Mouse (Mus musculus) limb, embryonic 12.5 days (tissue): ENCODE data around the gene Zmym2. TPM values are rescaled to one million over a fixed set of nuclear protein-coding genes. Genes with fewer than 3 reads are reported as not detected.
"Not testable (repeated sequence)": the region's sequence is repeated elsewhere in the genome, so short reads cannot be mapped to it uniquely, and the experiment has no call there.

ENCODE experiments used
- ATAC-seq: fragments of 200-750 bp; cut with Nextera tagmentation; 2 replicates; pipeline ENCODE4 v1.8.0; 2017; ENCODE audit warnings: low read depth, moderate TSS enrichment; ENCODE audit not compliant: insufficient number of reproducible peaks, insufficient read depth, low FRiP score, low TSS enrichment
- H3K27ac ChIP-seq: fragments of 300-500 bp; sonication (generic); 2 replicates; pipeline ENCODE4 v1.5.1; 2016; ENCODE audit warnings: mild to moderate bottlenecking, moderate library complexity
- H3K27me3 ChIP-seq: fragments of 300-500 bp; sonication (generic); 2 replicates; pipeline ENCODE4 v1.6.1; 2016; ENCODE audit warnings: mild to moderate bottlenecking, moderate library complexity
- H3K36me3 ChIP-seq: fragments of 300-500 bp; sonication (generic); 2 replicates; pipeline ENCODE4 v1.6.1; 2016; ENCODE audit warnings: mild to moderate bottlenecking, moderate library complexity
- H3K4me1 ChIP-seq: fragments of 300-500 bp; sonication (generic); replicated peaks from 2 replicates; pipeline ENCODE4 v1.6.1; 2016
- H3K4me2 ChIP-seq: fragments of 300-500 bp; sonication (generic); 2 replicates; pipeline ENCODE4 v1.6.1; 2016; ENCODE audit warnings: mild to moderate bottlenecking, moderate library complexity
- H3K4me3 ChIP-seq: fragments of 300-500 bp; sonication (generic); replicated peaks from 2 replicates; pipeline ENCODE4 v1.5.1; 2016; ENCODE audit warnings: mild to moderate bottlenecking
- H3K9ac ChIP-seq: fragments of 300-500 bp; sonication (generic); replicated peaks from 2 replicates; pipeline ENCODE4 v1.6.1; 2016; ENCODE audit warnings: mild to moderate bottlenecking, moderate library complexity
- H3K9me3 ChIP-seq: fragments of 300-500 bp; sonication (generic); 2 replicates; pipeline ENCODE4 v1.6.1; 2016; ENCODE audit warnings: mild to moderate bottlenecking, moderate library complexity
- WGBS: fragments of 180-500 bp; shearing (Covaris S2); methylation state at CpG from one replicate; pipeline ENCODE4 v1.1.7; 2016; 5-methylcytosine and 5-hydroxymethylcytosine counted together
- polyA plus RNA-seq: library from polyadenylated mRNA; unstranded; fragments of >200 nt; fragmentation: Nextera tagmentation; extraction: Ambion mirVana; gene quantifications from 2 replicates; pipeline ENCODE4 v1.2.1, GENCODE M21; 2016

The Zmym2 gene
- 70.3 and 75.9 TPM in 2 replicates for polyA plus RNA-seq

- H3K9me3 ChIP-seq, H3K27me3 ChIP-seq: not testable (repeated sequence)
- Histone ChIP-seq H3K36me3 (peaks cover 24% of the 10 kb centered on the region), H3K4me1 (peaks cover 18% of the 10 kb centered on the region), H3K9ac (peak within 1 kb of the TSS; percentile 94), H3K4me2 (peak within 1 kb of the TSS; percentile 71), H3K4me3 (peak within 1 kb of the TSS; percentile 81), H3K27ac (peak within 1 kb of the TSS; percentile 99)
- ATAC-seq = 0 out of 2 replicates have a peak, but pooled peaks have one; percentile 0
- WGBS = 1% methylated on average over 40 of the region's 87 CpGs
Observed at GRCm38 (mm10) chr14:56886594-56887513, at the start of gene Zmym2. Gene Zmym2 (plus strand): TSS chr14:56886653.

- Histone ChIP-seq H3K4me3 (no peak overlapping the region), H3K27me3 (no peaks in the 10 kb centered on the region), H3K36me3 (no peaks in the 10 kb centered on the region), H3K27ac (no peak overlapping the region), H3K9ac (no peak overlapping the region), H3K4me2 (no peak overlapping the region), H3K9me3 (no peaks in the 10 kb centered on the region), H3K4me1 (peaks cover 9% of the 10 kb centered on the region)
- ATAC-seq = no peak
- WGBS = 40% methylated on average over 4 of the region's 4 CpGs
Observed at GRCm38 (mm10) chr14:56844033-56844432, 42.4 kb upstream of the Zmym2 start.

- H3K4me1 ChIP-seq = peaks cover 9% of the 10 kb centered on the region
- H3K27ac ChIP-seq = no peak overlapping the region
- H3K9me3 ChIP-seq = no peaks in the 10 kb centered on the region
- no peak overlapping the region for H3K9ac ChIP-seq
- H3K27me3 ChIP-seq = no peaks in the 10 kb centered on the region
- 27% methylated on average over 2 of the region's 2 CpGs for WGBS
- no peaks in the 10 kb centered on the region for H3K36me3 ChIP-seq
- no peak for ATAC-seq
- H3K4me2 ChIP-seq = no peak overlapping the region
- H3K4me3 ChIP-seq = no peak overlapping the region
Observed at GRCm38 (mm10) chr14:56844507-56844906, 41.9 kb upstream of the Zmym2 start.

GRCm38 (mm10) chr14:56848322-56848721 is 38.1 kb upstream of the Zmym2 start:
- no peak overlapping the region for H3K9ac ChIP-seq
- 57% methylated on average over 2 of the region's 2 CpGs for WGBS

GRCm38 (mm10) chr14:56849681-56850080 is 36.8 kb upstream of the Zmym2 start:
- WGBS = 79% methylated on average over 2 of the region's 2 CpGs

More at GRCm38 (mm10) chr14:56848322-56848721, 38.1 kb upstream of the Zmym2 start:
- Histone ChIP-seq H3K4me2 (no peak overlapping the region), H3K27ac (no peak overlapping the region), H3K4me3 (no peak overlapping the region), H3K9me3 (peaks cover 4% of the 10 kb centered on the region; the same call in 1 of the 2 replicates), H3K27me3 (no peaks in the 10 kb centered on the region), H3K4me1 (peaks cover 9% of the 10 kb centered on the region), H3K36me3 (no peaks in the 10 kb centered on the region)
- ATAC-seq = no peak

GRCm38 (mm10) chr14:56864041-56864440 is 22.4 kb upstream of the Zmym2 start:
- Histone ChIP-seq H3K36me3 (no peaks in the 10 kb centered on the region), H3K27me3 (peaks cover 35% of the 10 kb centered on the region), H3K9me3 (no peaks in the 10 kb centered on the region), H3K27ac (no peak overlapping the region), H3K4me1 (peaks cover 4% of the 10 kb centered on the region), H3K4me3 (no peak overlapping the region), H3K9ac (no peak overlapping the region), H3K4me2 (no peak overlapping the region)
- 58% methylated on average over 8 of the region's 8 CpGs for WGBS
- no peak for ATAC-seq

More at GRCm38 (mm10) chr14:56849681-56850080, 36.8 kb upstream of the Zmym2 start:
- no peak for ATAC-seq
- no peak overlapping the region for H3K27ac ChIP-seq
- H3K4me1 ChIP-seq = peaks cover under 1% of the 10 kb centered on the region; the same call in 1 of the 2 replicates
- peaks cover 18% of the 10 kb centered on the region for H3K9me3 ChIP-seq
- no peaks in the 10 kb centered on the region for H3K27me3 ChIP-seq
- H3K4me2 ChIP-seq = no peak overlapping the region
- no peak overlapping the region for H3K4me3 ChIP-seq
- H3K36me3 ChIP-seq = no peaks in the 10 kb centered on the region
- H3K9ac ChIP-seq = no peak overlapping the region

GRCm38 (mm10) chr14:56864641-56865040 is 21.8 kb upstream of the Zmym2 start:
- Histone ChIP-seq H3K27ac (no peak overlapping the region), H3K4me2 (peak overlapping the region; percentile 72), H3K9me3 (no peaks in the 10 kb centered on the region), H3K9ac (peak overlapping the region; percentile 53), H3K27me3 (peaks cover 35% of the 10 kb centered on the region), H3K4me3 (peak overlapping the region; percentile 48), H3K36me3 (no peaks in the 10 kb centered on the region), H3K4me1 (peaks cover 4% of the 10 kb centered on the region)
- 6% methylated on average over 13 of the region's 13 CpGs for WGBS
- ATAC-seq = no peak

GRCm38 (mm10) chr14:56865112-56865511 is 21.3 kb upstream of the Zmym2 start:
- ATAC-seq, H3K4me1 ChIP-seq, H3K36me3 ChIP-seq, H3K27ac ChIP-seq, H3K9me3 ChIP-seq: not testable (repeated sequence)
- H3K4me2 ChIP-seq = peak overlapping the region; percentile 72
- WGBS = 2% methylated on average over 30 of the region's 30 CpGs
- H3K27me3 ChIP-seq = peaks cover 35% of the 10 kb centered on the region
- H3K4me3 ChIP-seq = peak overlapping the region; percentile 48
- peak overlapping the region; percentile 53 for H3K9ac ChIP-seq

- Histone ChIP-seq H3K9ac (no peak overlapping the region), H3K9me3 (peaks cover 10% of the 10 kb centered on the region), H3K27ac (no peak overlapping the region), H3K36me3 (no peaks in the 10 kb centered on the region), H3K27me3 (no peaks in the 10 kb centered on the region), H3K4me1 (no peaks in the 10 kb centered on the region), H3K4me2 (no peak overlapping the region), H3K4me3 (no peak overlapping the region)
- ATAC-seq = no peak
- WGBS = 79% methylated on average over 5 of the region's 5 CpGs
Observed at GRCm38 (mm10) chr14:56873525-56873924, 12.9 kb upstream of the Zmym2 start.

GRCm38 (mm10) chr14:56875586-56876159 is 10.8 kb upstream of the Zmym2 start:
- no peaks in the 10 kb centered on the region for H3K36me3 ChIP-seq
- H3K4me2 ChIP-seq = no peak overlapping the region
- no peak overlapping the region for H3K9ac ChIP-seq
- H3K4me3 ChIP-seq = no peak overlapping the region
- H3K9me3 ChIP-seq = peaks cover 5% of the 10 kb centered on the region
- H3K27me3 ChIP-seq = no peaks in the 10 kb centered on the region
- H3K27ac ChIP-seq = no peak overlapping the region
- H3K4me1 ChIP-seq = no peaks in the 10 kb centered on the region
- ATAC-seq = no peak

GRCm38 (mm10) chr14:56881271-56881670 is 5.2 kb upstream of the Zmym2 start:
- Histone ChIP-seq H3K27ac (no peak overlapping the region), H3K4me1 (no peaks in the 10 kb centered on the region), H3K9ac (no peak overlapping the region), H3K9me3 (no peaks in the 10 kb centered on the region), H3K4me2 (no peak overlapping the region), H3K36me3 (no peaks in the 10 kb centered on the region), H3K4me3 (no peak overlapping the region), H3K27me3 (no peaks in the 10 kb centered on the region)
- ATAC-seq = no peak
- WGBS = 67% methylated on average over 3 of the region's 3 CpGs
